Mouse (Mus musculus) midbrain, embryonic 11.5 days (tissue): Measurements from ENCODE around the gene Far1. TPM values are rescaled to one million over a fixed set of nuclear protein-coding genes. Genes with fewer than 3 reads are reported as not detected.

ENCODE experiments used
- ATAC-seq: fragments of 200-750 bp; cut with Nextera tagmentation; 2 replicates; pipeline ENCODE4 v1.8.0; 2017; ENCODE audit warnings: moderate TSS enrichment, moderate library complexity; ENCODE audit not compliant: low FRiP score
- DNase-seq: peaks from one replicate; pipeline ENCODE4 v3.0.0; 2015; ENCODE audit warnings: low spot score; ENCODE audit errors: missing footprints
- H3K27ac ChIP-seq: fragments of 300-500 bp; sonication (generic); 2 replicates; pipeline ENCODE4 v1.5.1; 2014; ENCODE audit warnings: low read depth, low read length
- H3K27me3 ChIP-seq: fragments of 300-500 bp; sonication (generic); 2 replicates; pipeline ENCODE4 v1.6.1; 2014; ENCODE audit warnings: mild to moderate bottlenecking, low read length, moderate library complexity, mixed read lengths; ENCODE audit not compliant: control insufficient read depth, insufficient read depth
- H3K36me3 ChIP-seq: fragments of 300-500 bp; sonication (generic); 2 replicates; pipeline ENCODE4 v1.6.1; 2014; ENCODE audit warnings: mild to moderate bottlenecking, low read length, moderate library complexity, mixed read lengths; ENCODE audit not compliant: control insufficient read depth, insufficient read depth
- H3K4me1 ChIP-seq: fragments of 300-500 bp; sonication (generic); 2 replicates; pipeline ENCODE4 v1.6.1; 2014; ENCODE audit warnings: low read length; ENCODE audit not compliant: control insufficient read depth, insufficient read depth
- H3K4me2 ChIP-seq: fragments of 300-500 bp; sonication (generic); 2 replicates; pipeline ENCODE4 v1.6.1; 2014; ENCODE audit warnings: mild to moderate bottlenecking, moderate library complexity
- H3K4me3 ChIP-seq: fragments of 300-500 bp; sonication (generic); 2 replicates; pipeline ENCODE4 v1.5.1; 2014; ENCODE audit warnings: low read depth, low read length
- H3K9ac ChIP-seq: fragments of 300-500 bp; sonication (generic); 2 replicates; pipeline ENCODE4 v1.6.1; 2014; ENCODE audit warnings: low read length
- H3K9me3 ChIP-seq: fragments of 300-500 bp; sonication (generic); 2 replicates; pipeline ENCODE4 v1.6.1; 2016; ENCODE audit warnings: low read length; ENCODE audit not compliant: control insufficient read depth
- WGBS: fragments of 180-500 bp; shearing (Covaris S2); extraction: QIAGEN DNeasy Blood & Tissue Kit; methylation state at CpG from one replicate; pipeline ENCODE4 v1.1.7; 2014; 5-methylcytosine and 5-hydroxymethylcytosine counted together
- polyA plus RNA-seq: library from polyadenylated mRNA; unstranded; fragments of >200 nt; fragmentation: Nextera tagmentation; extraction: Ambion mirVana; gene quantifications from 2 replicates; pipeline ENCODE4 v1.2.1, GENCODE M21; 2014

Gene Far1
- polyA plus RNA-seq, 1 experiment from 2014 or later = 91.5 TPM

DNA sequence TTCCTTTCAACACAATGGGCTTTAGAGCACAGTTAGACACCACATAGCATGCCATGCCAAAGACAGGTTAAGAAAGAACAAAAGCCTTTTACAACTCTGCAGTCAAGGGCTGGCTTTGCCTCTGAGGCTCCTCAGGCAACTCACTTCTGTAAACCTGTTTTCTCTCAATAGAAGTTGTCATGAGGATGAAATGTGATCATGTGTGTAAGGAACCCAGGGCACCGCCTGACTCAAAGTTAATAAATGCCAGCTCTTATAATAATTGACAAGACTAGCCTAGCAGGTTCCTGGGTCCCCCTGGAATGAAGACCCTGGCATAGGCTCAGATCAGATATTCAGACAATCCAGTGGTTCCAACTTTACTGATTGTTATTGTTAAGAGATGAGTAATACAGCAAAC is 77.5 kb downstream of the Far1 start:
- Histone ChIP-seq H3K4me2 (no peak overlapping the region), H3K36me3 (no peaks in the 10 kb centered on the region), H3K9me3 (no peaks in the 10 kb centered on the region), H3K4me3 (no peak overlapping the region), H3K27me3 (no peaks in the 10 kb centered on the region), H3K27ac (no peak overlapping the region), H3K9ac (no peak overlapping the region), H3K4me1 (no peaks in the 10 kb centered on the region)
- ATAC-seq = no peak
- WGBS = 84% methylated on average over 1 of the region's 1 CpGs
- DNase-seq = no peak

DNA sequence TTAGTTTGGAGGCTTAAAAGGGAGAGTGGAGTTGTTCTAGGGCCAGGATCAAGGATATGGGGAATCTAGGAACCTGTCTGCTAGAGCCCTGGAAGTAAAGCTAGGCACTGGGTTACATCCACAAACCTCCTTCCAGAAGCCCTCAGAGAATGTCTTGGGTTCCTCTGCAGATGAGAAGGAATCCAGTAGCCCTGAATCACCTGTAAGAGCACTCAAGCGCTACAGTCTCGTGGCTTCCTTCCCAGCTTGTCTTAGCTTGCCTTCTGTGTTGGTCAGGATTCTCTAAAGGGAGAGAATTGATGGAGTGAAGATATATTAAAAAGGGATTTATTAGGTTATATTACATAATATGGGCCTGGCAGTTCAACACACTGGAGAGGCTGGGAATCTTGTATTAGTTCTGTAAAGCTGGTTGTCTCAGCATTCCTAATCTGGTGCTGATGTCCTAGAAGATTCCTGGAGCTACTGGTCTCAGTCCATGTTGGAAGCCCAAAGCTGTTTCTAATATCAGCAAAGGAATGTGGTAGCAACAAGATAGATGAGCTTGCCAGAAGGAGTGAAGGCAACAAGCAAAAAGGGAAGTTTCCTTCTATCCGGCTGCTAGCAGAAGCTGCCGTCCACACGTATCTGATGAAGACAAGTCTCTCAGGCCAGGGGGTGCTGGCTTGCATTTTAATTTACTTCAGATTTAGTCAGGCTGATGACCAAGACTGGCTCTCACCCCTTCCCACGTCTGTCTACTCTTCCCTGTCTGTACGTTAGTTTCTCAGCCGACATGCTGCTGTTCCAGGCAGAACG is 78.1 kb downstream of the Far1 start:
- H3K36me3 ChIP-seq = no peaks in the 10 kb centered on the region
- no peak overlapping the region for H3K4me3 ChIP-seq
- no peaks in the 10 kb centered on the region for H3K4me1 ChIP-seq
- ATAC-seq (no peak), DNase-seq (no peak)
- H3K9me3 ChIP-seq = no peaks in the 10 kb centered on the region
- no peak overlapping the region for H3K27ac ChIP-seq
- WGBS = 87% methylated on average over 9 of the region's 9 CpGs
- no peak overlapping the region for H3K9ac ChIP-seq
- no peaks in the 10 kb centered on the region for H3K27me3 ChIP-seq
- H3K4me2 ChIP-seq = no peak overlapping the region

DNA sequence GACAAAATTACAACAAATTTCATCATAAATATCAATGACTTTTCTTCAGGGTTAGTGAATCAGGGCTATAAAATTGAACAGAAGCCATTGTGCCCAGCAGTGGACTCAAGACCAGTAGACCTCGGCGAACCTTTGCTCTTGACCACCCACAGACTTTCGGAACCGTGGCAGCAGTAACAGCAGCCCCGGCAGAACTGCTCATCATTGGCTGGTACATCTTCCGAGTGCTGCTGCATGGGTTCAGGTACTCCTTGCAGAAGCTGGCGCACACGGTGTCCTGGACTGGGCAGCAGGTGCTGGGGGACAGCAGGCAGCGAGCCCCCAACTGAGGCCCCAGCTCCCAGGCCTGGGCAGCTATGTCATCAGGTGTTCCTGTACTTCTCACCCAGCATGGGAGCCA is 79.1 kb downstream of the Far1 start:
- H3K4me2 ChIP-seq = no peak overlapping the region
- no peak overlapping the region for H3K4me3 ChIP-seq
- no peaks in the 10 kb centered on the region for H3K27me3 ChIP-seq
- no peak for DNase-seq
- no peak overlapping the region for H3K27ac ChIP-seq
- WGBS = 89% methylated on average over 9 of the region's 9 CpGs
- no peaks in the 10 kb centered on the region for H3K4me1 ChIP-seq
- H3K9ac ChIP-seq = no peak overlapping the region
- no peak for ATAC-seq
- no peaks in the 10 kb centered on the region for H3K9me3 ChIP-seq
- H3K36me3 ChIP-seq = no peaks in the 10 kb centered on the region

DNA sequence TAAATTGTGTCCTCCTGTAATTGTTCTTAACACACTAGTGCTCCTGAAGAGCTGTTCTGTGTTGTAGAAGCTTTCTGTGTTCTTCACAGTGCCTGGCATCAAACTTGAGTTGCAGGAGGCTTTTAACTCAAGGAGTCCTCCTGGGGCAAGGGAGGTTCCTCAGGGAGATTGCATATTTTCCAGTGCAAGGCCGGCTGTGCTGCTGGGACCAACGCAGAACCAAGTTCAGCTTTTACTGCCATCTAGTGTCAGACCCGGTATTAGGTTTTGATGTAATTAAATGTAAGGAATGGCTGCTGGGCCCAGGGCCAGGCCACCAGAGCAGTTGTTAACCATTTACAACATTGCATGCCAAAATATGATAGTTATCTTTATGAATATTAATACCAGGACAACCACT is 80.7 kb downstream of the Far1 start:
- Histone ChIP-seq H3K4me2 (no peak overlapping the region), H3K27me3 (no peaks in the 10 kb centered on the region), H3K36me3 (no peaks in the 10 kb centered on the region), H3K4me1 (no peaks in the 10 kb centered on the region), H3K9ac (no peak overlapping the region), H3K9me3 (no peaks in the 10 kb centered on the region), H3K27ac (no peak overlapping the region), H3K4me3 (no peak overlapping the region)
- ATAC-seq = 0 out of 2 replicates have a peak, but pooled peaks have one; percentile 61
- DNase-seq = peak; percentile 96
- WGBS = 0% methylated on average over 3 of the region's 3 CpGs

DNA sequence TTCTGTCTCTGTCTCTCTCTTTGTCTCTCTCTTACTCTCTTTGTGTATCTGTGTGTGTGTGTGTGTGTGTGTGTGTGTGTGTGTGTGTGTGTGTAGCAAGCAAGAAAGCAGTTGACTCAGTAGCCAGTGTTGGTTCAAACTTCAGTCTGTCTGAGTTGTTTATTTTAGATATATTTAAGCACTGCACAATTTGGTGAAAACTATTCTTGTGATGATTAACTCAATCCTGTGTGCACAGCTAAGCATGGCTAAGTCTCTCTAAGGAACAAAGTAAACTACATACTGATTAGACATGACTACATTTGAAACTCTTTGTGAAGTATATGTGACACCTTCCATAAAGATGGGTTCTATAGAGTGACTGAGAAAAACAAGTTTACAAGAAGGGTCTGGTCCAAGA is 83.6 kb downstream of the Far1 start:
- no peak overlapping the region for H3K4me2 ChIP-seq
- no peaks in the 10 kb centered on the region for H3K27me3 ChIP-seq
- H3K9ac ChIP-seq = no peak overlapping the region
- H3K9me3 ChIP-seq = no peaks in the 10 kb centered on the region
- no peaks in the 10 kb centered on the region for H3K4me1 ChIP-seq
- DNase-seq (no peak), ATAC-seq (no peak)
- H3K4me3 ChIP-seq = no peak overlapping the region
- no peak overlapping the region for H3K27ac ChIP-seq
- H3K36me3 ChIP-seq = no peaks in the 10 kb centered on the region

GRCm38 (mm10) chr7:113601803-113602202 is 88.2 kb downstream of the Far1 start:
- Histone ChIP-seq H3K4me2 (no peak overlapping the region), H3K4me3 (no peak overlapping the region), H3K4me1 (no peaks in the 10 kb centered on the region), H3K9ac (no peak overlapping the region), H3K9me3 (no peaks in the 10 kb centered on the region), H3K36me3 (no peaks in the 10 kb centered on the region), H3K27ac (no peak overlapping the region), H3K27me3 (no peaks in the 10 kb centered on the region)
- ATAC-seq (no peak), DNase-seq (no peak)
- 82% methylated on average over 3 of the region's 3 CpGs for WGBS

DNA sequence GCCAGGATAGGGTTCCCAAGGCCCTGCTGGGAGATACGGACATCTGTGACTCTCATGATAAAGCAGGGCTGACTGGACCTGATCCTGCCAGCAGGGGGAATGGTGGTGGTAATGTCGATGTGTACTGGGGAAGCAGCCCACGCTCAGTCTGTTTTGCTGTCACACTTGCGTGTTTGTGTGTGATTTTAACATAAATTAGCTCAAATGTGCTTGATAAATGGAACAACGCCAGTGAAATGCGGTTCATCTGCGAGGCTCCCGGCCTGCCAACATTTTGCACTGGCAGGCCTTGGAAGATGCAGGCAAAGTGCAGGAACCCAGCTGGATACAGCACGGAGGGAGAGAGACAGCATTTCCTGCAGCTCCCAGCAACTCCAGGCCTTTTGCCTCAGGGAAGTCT is 94.3 kb downstream of the Far1 start:
- no peak for DNase-seq
- Histone ChIP-seq H3K36me3 (no peaks in the 10 kb centered on the region), H3K27ac (no peak overlapping the region), H3K4me1 (no peaks in the 10 kb centered on the region), H3K9ac (no peak overlapping the region), H3K4me3 (no peak overlapping the region), H3K4me2 (no peak overlapping the region), H3K9me3 (no peaks in the 10 kb centered on the region), H3K27me3 (no peaks in the 10 kb centered on the region)
- WGBS = 43% methylated on average over 9 of the region's 9 CpGs
- no peak for ATAC-seq

DNA sequence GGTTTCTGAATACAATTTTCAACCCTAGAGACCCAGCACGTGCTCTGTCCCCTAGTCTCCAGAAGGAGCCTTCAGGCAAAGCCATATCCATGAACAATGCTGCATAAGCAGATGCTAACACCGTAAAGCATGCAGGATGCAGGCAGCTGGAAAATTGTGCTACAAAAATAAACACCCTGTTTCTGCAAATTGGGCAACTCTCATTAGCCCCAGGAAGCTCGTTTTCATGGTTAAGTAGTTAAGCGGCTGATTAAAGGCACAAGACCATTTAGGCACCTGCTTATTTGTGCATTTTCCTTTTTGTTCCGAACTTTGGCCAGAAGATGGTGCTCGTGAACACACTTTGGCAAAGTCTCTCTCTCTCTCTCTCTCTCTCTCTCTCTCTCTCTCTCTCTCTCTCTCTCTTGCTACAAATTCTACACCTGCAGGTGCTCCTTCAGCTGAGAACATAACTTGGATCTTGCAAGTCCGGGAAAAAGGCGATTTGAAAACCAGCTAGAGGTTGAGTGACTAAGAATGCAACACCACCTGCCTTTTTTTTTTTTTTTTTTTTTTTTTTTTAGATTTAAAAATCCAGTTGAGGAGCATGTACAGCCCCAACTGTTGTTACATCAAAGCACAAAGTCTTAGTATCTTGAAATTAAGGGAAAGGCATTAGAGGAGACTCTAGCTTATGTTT is 95.5 kb downstream of the Far1 start:
- ATAC-seq = no peak
- H3K4me3 ChIP-seq = no peak overlapping the region
- 25% methylated on average over 8 of the region's 8 CpGs for WGBS

DNA sequence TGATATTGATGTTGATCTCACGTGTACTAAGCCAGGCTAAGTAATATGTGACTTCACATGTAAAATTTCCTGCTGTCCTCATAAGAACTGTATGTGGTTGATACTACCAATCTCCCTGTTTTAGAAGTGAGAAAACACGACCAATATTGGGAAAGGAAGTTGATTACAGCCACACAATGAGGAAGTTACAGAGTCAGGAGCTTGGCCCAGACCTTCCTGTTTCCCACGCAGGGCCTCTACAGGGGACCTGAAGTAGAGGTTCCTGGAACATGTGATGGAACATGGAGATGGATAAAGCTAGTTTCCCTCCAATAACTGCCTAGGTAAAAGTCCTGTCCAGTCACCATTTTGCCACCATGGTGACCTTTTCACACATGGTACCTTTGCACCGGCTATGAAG is 99.0 kb downstream of the Far1 start:
- Histone ChIP-seq H3K9me3 (no peaks in the 10 kb centered on the region), H3K4me1 (no peaks in the 10 kb centered on the region), H3K27ac (no peak overlapping the region), H3K4me3 (no peak overlapping the region), H3K9ac (no peak overlapping the region), H3K36me3 (no peaks in the 10 kb centered on the region), H3K4me2 (no peak overlapping the region), H3K27me3 (no peaks in the 10 kb centered on the region)
- ATAC-seq = no peak
- 83% methylated on average over 4 of the region's 4 CpGs for WGBS
- DNase-seq = no peak

More for the DNA sequence above, 95.5 kb downstream of the Far1 start:
- no peak overlapping the region for H3K4me2 ChIP-seq
- H3K9ac ChIP-seq = no peak overlapping the region
- no peaks in the 10 kb centered on the region for H3K27me3 ChIP-seq
- no peak overlapping the region for H3K27ac ChIP-seq
- DNase-seq = peak; percentile 92
- no peaks in the 10 kb centered on the region for H3K4me1 ChIP-seq
- no peaks in the 10 kb centered on the region for H3K36me3 ChIP-seq
- no peaks in the 10 kb centered on the region for H3K9me3 ChIP-seq
